Mouse (Mus musculus) small intestine, adult 2 months (tissue): ENCODE measurements around the gene Med24.

Experiments used
- CTCF ChIP-seq: fragments of 200-500 bp; IDR thresholded peaks from 2 replicates; pipeline ENCODE4 v1.5.1; 2012; ENCODE audit warnings: low read depth, mild to moderate bottlenecking, control low read depth, inconsistent platforms, low read length, moderate library complexity, mixed read lengths; ENCODE audit not compliant: insufficient replicate concordance, insufficient read length; ENCODE audit errors: extremely low read depth
- POLR2A ChIP-seq: fragments of 200-500 bp; IDR thresholded peaks from 2 replicates; pipeline ENCODE4 v1.6.1; 2012; ENCODE audit warnings: low read depth, mild to moderate bottlenecking, control low read depth, inconsistent platforms, low read length, moderate library complexity

DNA sequence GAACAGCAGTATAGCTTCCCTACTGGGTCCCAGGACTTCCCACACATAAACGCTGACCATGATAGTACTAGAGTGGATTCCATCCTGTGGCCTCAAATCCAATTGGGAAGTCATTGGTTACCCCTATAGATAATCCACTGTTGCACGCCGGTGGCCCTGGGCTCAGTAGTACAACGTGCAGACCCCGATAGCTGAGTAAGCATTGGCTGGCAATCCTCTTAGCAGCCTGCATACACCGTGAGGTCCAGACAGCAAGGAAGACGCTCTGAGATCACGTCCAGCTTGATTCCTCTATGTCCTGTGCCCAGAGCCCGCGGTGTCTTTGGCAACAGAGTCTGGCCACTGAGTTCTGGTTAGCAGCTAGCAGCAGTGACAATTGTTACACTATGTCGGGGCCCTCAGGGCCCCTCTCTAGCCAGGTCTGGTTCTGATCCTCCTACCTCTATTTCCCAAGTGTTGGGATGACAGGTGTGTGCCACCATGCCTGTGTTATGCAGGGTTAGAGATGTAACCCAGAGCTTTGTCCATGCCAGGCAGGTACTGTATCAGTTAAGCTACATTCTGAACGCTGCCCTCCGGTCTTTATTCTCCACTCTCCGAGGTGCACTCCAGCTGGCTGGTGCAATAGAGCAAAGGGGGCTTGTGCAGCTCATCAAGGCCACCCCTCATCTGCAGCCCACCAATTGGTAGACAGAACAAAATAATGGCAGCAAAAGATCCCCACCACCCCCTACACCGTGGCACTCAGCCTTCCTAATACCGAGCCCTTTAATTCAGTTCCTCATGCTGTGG lies 30.2 kb downstream of the Med24 start:
- TF ChIP-seq CTCF (no peak), POLR2A (no peak)
